Mouse (Mus musculus): ENCODE measurements at regions not wholly inside any gene's neighbourhood (a gene's known extent, or its start where the extent isn't known, plus 50 kb on each side); places are given as distances from the start of the nearest gene placed in this dataset.

GRCm38 (mm10) chr2:95564089-95564488 is 753.9 kb upstream of the Lrrc4c start:
- Histone ChIP-seq H3K4me3 (no peak overlapping the region), H3K9me3 (no peaks in the 10 kb centered on the region), H3K4me1 (replicated peaks) (no peaks in the 10 kb centered on the region), H3K9ac (no peak overlapping the region), H3K36me3 (no peaks in the 10 kb centered on the region), H3K4me2 (no peak overlapping the region), H3K27me3 (no peaks in the 10 kb centered on the region), H3K27ac (replicated peaks) (no peak overlapping the region)
- WGBS: 94% methylated on average over 2 of the region's 2 CpGs
- ATAC-seq (ENCODE audit: low read depth): no peak

- Histone ChIP-seq H3K4me1 (replicated peaks) (no peaks in the 10 kb centered on the region), H3K9me3 (no peaks in the 10 kb centered on the region), H3K36me3 (no peaks in the 10 kb centered on the region), H3K27ac (replicated peaks) (no peak overlapping the region), H3K4me2 (no peak overlapping the region), H3K4me3 (no peak overlapping the region), H3K9ac (no peak overlapping the region), H3K27me3 (no peaks in the 10 kb centered on the region)
- ATAC-seq (ENCODE audit: low read depth): no peak
- WGBS: 87% methylated on average over 3 of the region's 3 CpGs
Observed at GRCm38 (mm10) chr2:95575882-95576281, 742.1 kb upstream of the Lrrc4c start.

GRCm38 (mm10) chr2:95579201-95579600 is 738.8 kb upstream of the Lrrc4c start:
- WGBS: 90% methylated on average over 1 of the region's 1 CpGs
- no peak overlapping the region for H3K9ac ChIP-seq
- no peak for ATAC-seq (ENCODE audit: low read depth)

GRCm38 (mm10) chr2:95586002-95586401 is 732.0 kb upstream of the Lrrc4c start:
- Histone ChIP-seq H3K4me3 (no peak overlapping the region), H3K27ac (replicated peaks) (no peak overlapping the region), H3K9me3 (no peaks in the 10 kb centered on the region), H3K9ac (no peak overlapping the region), H3K4me1 (replicated peaks) (no peaks in the 10 kb centered on the region), H3K36me3 (no peaks in the 10 kb centered on the region), H3K4me2 (no peak overlapping the region), H3K27me3 (no peaks in the 10 kb centered on the region)
- no peak for ATAC-seq (ENCODE audit: low read depth)

More at GRCm38 (mm10) chr2:95579201-95579600, 738.8 kb upstream of the Lrrc4c start:
- H3K4me1 ChIP-seq (replicated peaks): no peaks in the 10 kb centered on the region
- no peak overlapping the region for H3K4me2 ChIP-seq
- H3K4me3 ChIP-seq: no peak overlapping the region
- H3K27me3 ChIP-seq: no peaks in the 10 kb centered on the region
- no peak overlapping the region for H3K27ac ChIP-seq (replicated peaks)
- no peaks in the 10 kb centered on the region for H3K36me3 ChIP-seq
- H3K9me3 ChIP-seq: no peaks in the 10 kb centered on the region

- no peaks in the 10 kb centered on the region for H3K27me3 ChIP-seq
- H3K4me1 ChIP-seq (replicated peaks): no peaks in the 10 kb centered on the region
- no peak for ATAC-seq (ENCODE audit: low read depth)
- no peaks in the 10 kb centered on the region for H3K36me3 ChIP-seq
- WGBS: 12% methylated on average over 4 of the region's 4 CpGs
- no peak overlapping the region for H3K27ac ChIP-seq (replicated peaks)
- no peak overlapping the region for H3K4me2 ChIP-seq
- H3K9me3 ChIP-seq: no peaks in the 10 kb centered on the region
- no peak overlapping the region for H3K4me3 ChIP-seq
- H3K9ac ChIP-seq: no peak overlapping the region
Observed at GRCm38 (mm10) chr2:95587044-95587443, 730.9 kb upstream of the Lrrc4c start.

- Histone ChIP-seq H3K9ac (no peak overlapping the region), H3K4me1 (replicated peaks) (no peaks in the 10 kb centered on the region), H3K4me3 (no peak overlapping the region), H3K36me3 (no peaks in the 10 kb centered on the region), H3K27ac (replicated peaks) (no peak overlapping the region), H3K4me2 (no peak overlapping the region), H3K27me3 (no peaks in the 10 kb centered on the region), H3K9me3 (no peaks in the 10 kb centered on the region)
- no peak for ATAC-seq (ENCODE audit: low read depth)
- 62% methylated on average over 5 of the region's 5 CpGs for WGBS
Observed at GRCm38 (mm10) chr2:95613354-95613753, 704.6 kb upstream of the Lrrc4c start.

- WGBS: 82% methylated on average over 1 of the region's 1 CpGs
- H3K27ac ChIP-seq (replicated peaks): no peak overlapping the region
- no peaks in the 10 kb centered on the region for H3K27me3 ChIP-seq
- ATAC-seq (ENCODE audit: low read depth): no peak
- H3K36me3 ChIP-seq: no peaks in the 10 kb centered on the region
- no peak overlapping the region for H3K9ac ChIP-seq
- no peak overlapping the region for H3K4me2 ChIP-seq
- no peaks in the 10 kb centered on the region for H3K9me3 ChIP-seq
- no peak overlapping the region for H3K4me3 ChIP-seq
- no peaks in the 10 kb centered on the region for H3K4me1 ChIP-seq (replicated peaks)
Observed at GRCm38 (mm10) chr2:95637533-95637932, 680.4 kb upstream of the Lrrc4c start.

GRCm38 (mm10) chr2:95674347-95674746 is 643.6 kb upstream of the Lrrc4c start:
- Histone ChIP-seq H3K4me2 (no peak overlapping the region), H3K27ac (replicated peaks) (no peak overlapping the region), H3K4me1 (replicated peaks) (no peaks in the 10 kb centered on the region), H3K9me3 (no peaks in the 10 kb centered on the region), H3K27me3 (no peaks in the 10 kb centered on the region), H3K4me3 (no peak overlapping the region), H3K36me3 (no peaks in the 10 kb centered on the region), H3K9ac (no peak overlapping the region)
- WGBS: 94% methylated on average over 6 of the region's 6 CpGs
- ATAC-seq (ENCODE audit: low read depth): no peak

- no peak overlapping the region for H3K27ac ChIP-seq (replicated peaks)
- 84% methylated on average over 2 of the region's 2 CpGs for WGBS
Observed at GRCm38 (mm10) chr2:95715355-95715754, 602.6 kb upstream of the Lrrc4c start.

More at GRCm38 (mm10) chr2:95715355-95715754, 602.6 kb upstream of the Lrrc4c start:
- no peaks in the 10 kb centered on the region for H3K27me3 ChIP-seq
- no peaks in the 10 kb centered on the region for H3K4me1 ChIP-seq (replicated peaks)
- no peak for ATAC-seq (ENCODE audit: low read depth)
- no peak overlapping the region for H3K4me3 ChIP-seq
- H3K9me3 ChIP-seq: no peaks in the 10 kb centered on the region
- H3K4me2 ChIP-seq: no peak overlapping the region
- H3K9ac ChIP-seq: no peak overlapping the region
- H3K36me3 ChIP-seq: no peaks in the 10 kb centered on the region
